Mouse (Mus musculus) heart, adult 2 months (tissue): ENCODE data around the gene Aldh1a3.

Source experiments
- CTCF ChIP-seq: fragments of 200-600 bp; IDR thresholded peaks from 2 replicates; pipeline ENCODE4 v1.8.1; 2022; ENCODE audit warnings: antibody characterized with exemption, mild to moderate bottlenecking, moderate library complexity
- EP300 ChIP-seq: fragments of 200-500 bp; IDR thresholded peaks from 2 replicates; pipeline ENCODE4 v1.6.1; 2011; ENCODE audit warnings: low read depth, low read length, control low read depth; ENCODE audit not compliant: insufficient read depth

DNA sequence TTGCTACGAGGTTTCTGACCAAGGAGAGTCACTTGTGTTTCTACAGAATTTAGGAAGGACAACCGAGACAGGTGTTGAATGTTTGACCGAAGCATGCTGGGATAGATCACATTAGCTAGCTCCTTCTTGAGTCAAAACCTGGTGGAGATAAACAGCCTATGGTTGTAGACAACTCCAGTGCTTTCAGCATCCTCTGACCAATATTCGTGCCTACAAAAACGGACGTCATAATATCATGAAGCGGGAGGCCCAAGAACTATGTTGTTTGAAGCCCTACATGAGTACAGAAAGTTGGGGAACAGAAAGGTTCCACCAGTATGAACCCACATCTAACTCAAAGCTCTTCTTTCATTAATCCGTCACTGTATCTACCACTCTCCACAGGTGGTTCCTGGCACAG is 42.4 kb downstream of the Aldh1a3 start:
- no peak for TF ChIP-seq CTCF
- no peak for TF ChIP-seq EP300
